Mouse (Mus musculus) lung, postnatal 36 days (tissue): ENCODE measurements at regions not wholly inside any gene's neighbourhood (a gene's known extent, or its start where the extent isn't known, plus 50 kb on each side); places are given as distances from the start of the nearest gene placed in this dataset.
A peak's percentile ranks its signal among the peaks of the same experiment; 100 is the strongest.

ENCODE experiments used
- DNase-seq: peaks from one replicate; pipeline ENCODE4 v3.0.0; 2022; ENCODE audit warnings: mixed read lengths

DNA sequence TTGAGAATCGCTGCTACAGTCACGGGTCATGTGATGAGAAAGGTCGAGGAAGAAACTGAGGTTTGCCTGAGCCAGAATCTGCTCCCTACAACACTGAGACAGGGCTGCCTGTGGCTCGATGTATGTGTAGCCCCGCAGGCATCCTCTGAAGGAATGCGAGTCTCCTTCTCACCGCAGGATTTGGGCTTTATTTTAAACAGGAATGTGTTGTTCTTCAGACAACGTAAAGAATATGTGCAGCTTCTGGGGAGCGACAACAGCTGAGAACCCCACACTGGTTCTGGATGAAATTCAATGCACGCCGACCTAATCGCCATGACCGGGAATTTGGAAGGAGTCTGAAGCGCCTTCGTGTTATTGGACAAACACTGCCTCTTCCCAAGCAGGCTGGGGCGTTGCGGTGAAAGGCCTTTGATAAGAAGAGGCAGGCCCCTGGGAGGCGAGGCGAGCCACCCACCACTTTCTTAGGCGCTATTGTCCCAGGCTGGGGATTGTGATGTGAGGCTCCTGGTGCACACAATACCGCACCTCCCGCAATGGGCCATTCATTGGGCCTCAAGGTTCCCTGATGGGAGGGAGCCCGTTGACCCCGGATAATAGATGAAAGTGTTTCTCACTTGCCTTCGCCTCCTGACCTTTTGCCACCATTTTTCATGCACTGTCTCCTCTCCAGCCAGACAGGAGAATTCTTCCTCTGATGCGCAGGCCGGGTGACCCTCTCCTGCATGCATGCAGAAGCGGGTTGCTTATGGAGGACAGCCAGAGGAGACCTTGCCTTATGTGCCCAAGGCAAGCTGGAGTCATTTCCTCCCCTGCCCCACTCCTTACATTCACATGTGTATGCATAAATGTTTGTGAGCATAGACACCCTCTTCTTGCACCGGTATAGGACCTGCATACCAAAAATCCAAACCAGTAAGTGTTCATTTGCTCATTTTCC, 247.6 kb downstream of the Mycn start:
- DNase-seq, result no peak

DNA sequence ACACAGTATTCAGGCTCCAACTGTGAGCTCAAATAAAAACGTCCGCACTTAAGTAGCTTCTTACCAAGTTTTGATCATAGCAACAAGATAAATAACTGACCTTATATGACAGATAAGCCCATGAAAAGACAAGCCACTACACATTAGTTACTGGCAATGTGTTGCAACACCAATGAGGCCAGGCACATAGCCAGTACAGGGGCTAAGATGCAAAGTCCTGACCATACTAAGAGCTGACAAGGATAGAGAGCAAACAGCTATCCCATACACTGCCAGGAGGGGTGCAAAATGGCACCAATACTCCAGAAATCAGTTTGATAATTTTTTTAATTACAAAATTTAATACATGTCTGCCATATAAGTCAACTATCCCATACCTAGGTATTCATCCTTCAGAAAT, 254.3 kb downstream of the Mycn start:
- DNase-seq, result no peak

DNA sequence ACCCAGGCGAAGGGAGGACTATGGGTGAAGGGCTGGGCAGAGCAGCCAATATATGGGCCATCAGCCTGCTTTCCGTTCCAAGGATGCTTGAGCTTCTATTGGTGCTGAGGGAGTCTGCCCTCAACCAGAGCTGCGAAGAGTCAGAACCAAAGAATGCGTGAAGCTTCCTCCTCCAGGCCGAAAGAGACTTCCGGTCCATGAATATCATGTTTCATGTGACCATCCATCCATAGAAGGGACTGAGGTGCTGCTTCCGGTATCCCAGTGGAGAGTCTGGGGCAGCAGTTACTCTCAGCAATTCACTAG, 256.5 kb downstream of the Mycn start:
- no peak for DNase-seq

DNA sequence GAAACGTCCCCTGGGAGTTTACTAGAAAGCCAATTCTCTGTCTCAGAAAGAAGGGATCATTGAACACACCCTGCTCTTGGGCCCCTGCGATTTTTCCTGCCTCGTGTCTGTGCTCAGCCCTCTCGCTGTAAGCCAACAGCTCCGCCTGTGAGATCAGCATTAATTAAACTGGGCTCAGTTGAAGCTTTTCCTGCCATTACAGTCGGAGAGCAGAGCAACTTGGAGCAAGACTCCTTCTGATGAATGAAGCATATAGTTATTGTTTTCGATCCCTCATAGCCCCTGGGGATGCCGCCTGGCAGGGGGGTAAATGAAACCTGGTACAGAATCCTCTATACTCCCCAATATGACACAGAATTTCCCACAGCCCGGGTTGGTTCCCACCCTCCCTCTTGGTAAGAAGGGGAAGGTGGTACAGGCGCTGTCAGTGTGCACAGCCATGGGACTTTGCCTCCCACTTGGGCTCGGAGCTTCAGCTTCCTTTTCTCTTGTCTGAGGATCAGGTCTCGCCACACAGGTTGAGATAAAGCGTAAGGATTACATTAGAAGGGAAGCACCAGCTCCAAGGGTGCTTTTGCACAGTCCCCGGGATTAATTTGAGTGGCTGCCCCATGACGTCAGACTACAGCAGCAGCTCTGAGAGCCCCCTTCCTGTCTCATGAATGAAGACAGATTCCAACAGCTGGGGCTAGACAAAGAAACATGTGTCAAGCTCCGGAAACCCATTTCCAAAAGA, 257.1 kb downstream of the Mycn start:
- no peak for DNase-seq

GRCm38 (mm10) chr12:12683733-12684470, 257.8 kb downstream of the Mycn start:
- no peak for DNase-seq

DNA sequence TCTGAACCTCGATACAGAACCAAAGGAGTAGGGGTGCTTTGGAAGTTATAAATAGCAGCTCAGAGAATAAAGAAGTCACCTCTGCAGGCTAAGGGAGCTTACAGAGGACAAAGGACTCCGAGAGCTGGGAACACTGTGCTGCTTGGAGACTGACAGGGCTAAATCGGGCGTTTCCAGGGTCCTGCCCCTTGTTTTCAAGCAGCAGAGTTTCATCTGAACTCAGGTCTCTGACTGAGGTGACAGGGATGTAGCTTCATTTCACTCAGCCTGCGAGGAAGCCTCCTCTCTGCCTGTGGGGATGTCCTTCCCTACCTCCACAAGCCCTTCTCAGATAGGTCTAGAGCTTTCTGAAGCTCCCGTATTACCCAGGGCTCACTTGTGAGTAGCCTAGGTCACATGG, 260.6 kb downstream of the Mycn start:
- no peak for DNase-seq

- DNase-seq, result peak; percentile 13
These were observed 261.3 kb downstream of the Mycn start for GRCm38 (mm10) chr12:12680371-12680921.

GRCm38 (mm10) chr12:12676676-12677075, 265.0 kb downstream of the Mycn start:
- peak; percentile 49 for DNase-seq

- peak; percentile 70 for DNase-seq
These were observed 271.8 kb downstream of the Mycn start for GRCm38 (mm10) chr12:12669931-12670330.

- DNase-seq, result no peak
These were observed 272.8 kb downstream of the Mycn start for GRCm38 (mm10) chr12:12668919-12669318.

- no peak for DNase-seq
These were observed 286.1 kb downstream of the Mycn start for GRCm38 (mm10) chr12:12655611-12656010.

GRCm38 (mm10) chr12:12655184-12655583, 286.5 kb downstream of the Mycn start:
- DNase-seq, result no peak

- no peak for DNase-seq
These were observed 289.4 kb downstream of the Mycn start for GRCm38 (mm10) chr12:12652361-12652760.

- no peak for DNase-seq
These were observed 291.4 kb downstream of the Mycn start for GRCm38 (mm10) chr12:12650309-12650708.

GRCm38 (mm10) chr12:12647467-12647866, 294.2 kb downstream of the Mycn start:
- peak; percentile 13 for DNase-seq

DNA sequence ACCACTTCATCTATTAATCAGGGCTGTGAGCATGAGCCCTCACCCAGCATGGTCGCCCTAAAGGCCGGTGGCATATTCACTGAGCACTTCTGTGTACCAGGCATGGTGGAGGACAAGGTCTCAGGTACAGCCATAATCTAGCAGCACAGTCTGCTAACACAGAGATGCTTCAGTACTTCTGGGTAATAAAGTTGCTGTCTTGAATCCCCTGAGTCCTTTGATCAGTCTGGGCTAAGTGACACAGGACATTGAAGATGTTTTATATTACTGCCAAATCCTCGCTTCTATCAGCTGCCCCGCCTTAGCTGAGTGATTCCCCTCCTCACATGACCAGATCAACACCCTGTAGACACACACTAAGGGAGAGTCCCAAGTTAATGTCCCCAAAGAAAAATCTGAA, 296.5 kb downstream of the Mycn start:
- no peak for DNase-seq

DNA sequence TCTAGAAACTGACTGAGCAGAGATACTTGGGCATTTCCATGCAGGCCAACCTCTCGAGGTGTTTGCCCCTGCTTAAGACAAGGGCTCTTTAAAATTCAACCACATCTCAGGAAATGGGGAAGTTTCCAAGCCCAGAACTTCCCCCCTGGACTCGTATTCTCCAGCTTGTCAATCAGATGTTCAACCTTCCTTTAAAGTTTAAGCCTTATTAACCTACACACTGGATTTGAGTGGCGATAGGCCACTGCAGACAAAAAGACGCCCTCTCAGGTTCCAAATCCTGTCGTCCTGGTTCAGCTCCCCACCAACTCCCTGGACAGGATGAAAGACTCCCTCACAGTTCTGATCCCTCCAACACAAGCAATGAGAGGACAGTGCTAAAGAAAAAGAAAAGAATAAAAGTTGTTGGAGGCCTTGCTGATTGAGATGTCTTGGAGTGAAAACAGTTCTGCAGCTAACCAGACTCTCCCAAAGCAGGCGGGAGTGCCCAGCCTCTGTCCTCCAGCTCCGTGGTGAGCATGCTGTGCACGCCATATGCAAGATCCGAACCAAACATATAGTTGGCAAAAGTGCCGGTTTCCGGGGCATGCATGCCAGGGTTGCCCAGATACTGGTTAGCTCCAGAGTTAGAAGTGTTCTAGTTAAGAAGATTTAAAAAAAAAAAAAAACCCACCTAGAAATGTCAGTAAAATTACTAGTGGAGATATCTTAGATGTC, 298.3 kb downstream of the Mycn start:
- DNase-seq, result peak; percentile 10

DNA sequence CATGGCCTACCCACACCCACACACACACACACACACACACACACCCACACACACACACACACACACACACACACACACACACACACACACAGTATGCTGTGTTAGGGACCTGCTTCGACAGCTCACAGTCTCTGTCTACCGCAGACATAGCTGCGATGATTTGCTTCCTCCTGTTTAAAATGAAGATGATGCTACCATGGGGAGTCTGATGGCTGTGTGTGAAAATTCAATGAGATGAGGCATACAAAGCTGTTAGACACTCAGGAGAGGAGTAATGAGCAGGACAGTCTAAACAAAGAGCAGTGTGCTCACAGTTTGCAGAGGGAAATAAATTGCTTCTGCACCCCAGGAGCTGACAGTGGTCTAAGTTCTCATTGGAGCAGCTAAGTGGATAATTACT, 306.4 kb downstream of the Mycn start:
- no peak for DNase-seq

DNA sequence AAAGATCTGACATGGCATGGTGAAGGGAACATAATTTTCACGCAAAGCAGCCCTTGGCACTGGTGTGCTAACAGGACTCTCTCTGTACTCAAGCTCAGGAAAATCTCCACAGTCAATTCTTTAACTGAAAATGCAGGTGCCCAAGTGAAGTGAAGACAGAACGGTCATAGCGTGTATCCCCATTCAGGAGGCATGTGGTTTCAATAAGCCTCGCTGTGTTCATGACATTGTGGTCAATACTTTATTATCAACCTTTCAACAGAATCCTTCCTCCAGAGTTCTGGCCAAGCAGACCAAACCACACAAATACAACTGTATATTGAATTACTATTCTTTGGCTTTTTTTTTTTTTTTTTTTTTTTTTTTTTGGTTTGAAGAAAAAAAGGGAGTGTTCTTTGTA, 314.1 kb downstream of the Mycn start:
- DNase-seq, result no peak

DNA sequence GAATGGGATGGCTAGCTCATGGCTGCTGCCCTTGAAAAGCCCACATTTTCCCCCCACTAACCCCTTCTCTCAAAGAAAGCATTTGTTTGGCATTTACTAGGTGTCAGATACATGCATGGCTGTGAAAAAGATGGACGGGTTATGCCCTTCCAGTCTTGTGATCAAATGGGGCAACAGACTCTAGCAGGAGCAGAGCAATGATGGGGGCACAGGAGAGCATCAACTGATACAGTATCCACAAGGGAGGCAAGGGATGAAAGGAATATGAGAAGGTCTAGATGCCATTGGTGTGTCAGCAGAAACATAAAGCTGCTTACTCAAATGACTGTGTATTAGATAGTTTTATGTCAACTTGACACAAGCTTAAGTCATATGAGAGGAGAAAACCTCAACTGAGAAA, 315.9 kb downstream of the Mycn start:
- no peak for DNase-seq

GRCm38 (mm10) chr12:12622712-12623292, 318.9 kb downstream of the Mycn start:
- DNase-seq, result peak; percentile 91

- DNase-seq, result no peak
These were observed 320.2 kb downstream of the Mycn start for GRCm38 (mm10) chr12:12621506-12621905.
